Mouse (Mus musculus) megakaryocyte progenitor cell, adult 5-6 weeks (primary cell): ENCODE measurements around the gene Znhit6. TPM values are rescaled to one million over a fixed set of nuclear protein-coding genes. Genes with fewer than 3 reads are reported as not detected.

ENCODE experiments used
- ATAC-seq: replicated peaks from 2 replicates; pipeline ENCODE4 v1.8.0; 2016; ENCODE audit warnings: mild to moderate bottlenecking, moderate TSS enrichment, inconsistent platforms; ENCODE audit not compliant: poor library complexity
- total RNA-seq, 2 experiments: library from RNA; stranded (forward) in 1 of 2; stranded (reverse) in 1 of 2; fragments of 157-497, 149-512 nt in 1 of 2; fragments of 200-1000 nt in 1 of 2; gene quantifications; 2 replicates each; pipeline versions ENCODE4 v1.2.3 to v1.2.4; 2015 to 2017

The Znhit6 gene
- total RNA-seq, 2 experiments from 2014 or later: 25.2 to 56.9 TPM

GRCm38 (mm10) chr3:145641878-145642277, 65.9 kb downstream of the Znhit6 start:
- no peak for ATAC-seq

GRCm38 (mm10) chr3:145642861-145643260, 66.9 kb downstream of the Znhit6 start:
- ATAC-seq: no peak

- ATAC-seq: no peak
Observed at GRCm38 (mm10) chr3:145645463-145645862, 69.5 kb downstream of the Znhit6 start.

- no peak for ATAC-seq
Observed at GRCm38 (mm10) chr3:145646009-145646408, 70.0 kb downstream of the Znhit6 start.

GRCm38 (mm10) chr3:145646666-145647065, 70.7 kb downstream of the Znhit6 start:
- ATAC-seq: no peak

GRCm38 (mm10) chr3:145647416-145647815, 71.4 kb downstream of the Znhit6 start:
- no peak for ATAC-seq

- peak; percentile 43 for ATAC-seq
Observed at GRCm38 (mm10) chr3:145648097-145648931, 72.3 kb downstream of the Znhit6 start.

- ATAC-seq: no peak; the same call in 1 of the 2 replicates
Observed at GRCm38 (mm10) chr3:145648991-145649851, 73.2 kb downstream of the Znhit6 start.

- ATAC-seq: peak; percentile 6; the same call in 1 of the 2 replicates
Observed at GRCm38 (mm10) chr3:145649852-145650202, 73.8 kb downstream of the Znhit6 start, which contains the start of gene Ccn1. Gene Ccn1, minus strand, starts transcription at chr3:145649981.

GRCm38 (mm10) chr3:145650298-145651011, 74.5 kb downstream of the Znhit6 start:
- no peak for ATAC-seq

GRCm38 (mm10) chr3:145651029-145651977, 75.3 kb downstream of the Znhit6 start:
- ATAC-seq: no peak

GRCm38 (mm10) chr3:145651978-145652321, 75.9 kb downstream of the Znhit6 start:
- ATAC-seq: no peak

- ATAC-seq: 0 out of 2 replicates have a peak, but pooled peaks have one; percentile 1
Observed at GRCm38 (mm10) chr3:145652322-145653131, 76.5 kb downstream of the Znhit6 start.

- peak; percentile 78 for ATAC-seq
Observed at GRCm38 (mm10) chr3:145653191-145653940, 77.4 kb downstream of the Znhit6 start.

GRCm38 (mm10) chr3:145654028-145654427, 78.0 kb downstream of the Znhit6 start:
- ATAC-seq: no peak
